Mouse (Mus musculus): ENCODE measurements around the gene Npr1. TPM values are rescaled to one million over a fixed set of nuclear protein-coding genes. Genes with fewer than 3 reads are reported as not detected.

Gene Npr1
- total RNA-seq, 2 experiments from 2014 or later: not detected

Other genes with a start within 250 kb of the Npr1 start
- 91.6 and 102 TPM in 2 replicates for gene Jtb, start 234.3 kb downstream of the Npr1 start, total RNA-seq (2015)
- gene Jtb, start 234.3 kb downstream of the Npr1 start, total RNA-seq (2017): 43.1 and 48.6 TPM in 2 replicates
- gene Creb3l4, start 222.4 kb downstream of the Npr1 start, total RNA-seq (2015): 0.39 TPM in 1 of 2 replicates, not detected in the other
- gene Creb3l4, start 222.4 kb downstream of the Npr1 start, total RNA-seq (2017): not detected in 2 replicates
- gene Slc39a1, start 217.7 kb downstream of the Npr1 start, total RNA-seq (2015): 15.6 and 19.5 TPM in 2 replicates
- gene Slc39a1, start 217.7 kb downstream of the Npr1 start, total RNA-seq (2017): 31.4 and 41.2 TPM in 2 replicates
- gene Crtc2, start 211.7 kb downstream of the Npr1 start, total RNA-seq (2015): 30.9 and 32.5 TPM in 2 replicates
- 10.2 and 18.2 TPM in 2 replicates for gene Crtc2, start 211.7 kb downstream of the Npr1 start, total RNA-seq (2017)
- gene Dennd4b, start 200.7 kb downstream of the Npr1 start, total RNA-seq (2015): 16.5 and 21.9 TPM in 2 replicates
- 8.9 and 10.4 TPM in 2 replicates for gene Dennd4b, start 200.7 kb downstream of the Npr1 start, total RNA-seq (2017)
- 87.0 and 96.0 TPM in 2 replicates for gene Gatad2b, start 172.7 kb downstream of the Npr1 start, total RNA-seq (2015)
- 17.7 and 22.7 TPM in 2 replicates for gene Gatad2b, start 172.7 kb downstream of the Npr1 start, total RNA-seq (2017)
- gene Slc27a3, start 75.9 kb downstream of the Npr1 start, total RNA-seq (2015): 0.17 and 0.32 TPM in 2 replicates
- gene Slc27a3, start 75.9 kb downstream of the Npr1 start, total RNA-seq (2017): 0.27 and 0.83 TPM in 2 replicates
- 17.5 and 20.2 TPM in 2 replicates for gene Ints3, start 32.2 kb downstream of the Npr1 start, total RNA-seq (2015)
- 21.6 and 24.7 TPM in 2 replicates for gene Ints3, start 32.2 kb downstream of the Npr1 start, total RNA-seq (2017)
- gene Ilf2, start 10.3 kb upstream of the Npr1 start, total RNA-seq (2015): 120 and 136 TPM in 2 replicates
- 204 and 227 TPM in 2 replicates for gene Ilf2, start 10.3 kb upstream of the Npr1 start, total RNA-seq (2017)
- gene Snapin, start 25.2 kb upstream of the Npr1 start, total RNA-seq (2015): 41.2 and 42.1 TPM in 2 replicates
- gene Snapin, start 25.2 kb upstream of the Npr1 start, total RNA-seq (2017): 32.3 and 45.0 TPM in 2 replicates
- gene Chtop, start 43.6 kb upstream of the Npr1 start, total RNA-seq (2015): 112 and 119 TPM in 2 replicates
- 96.0 and 114 TPM in 2 replicates for gene Chtop, start 43.6 kb upstream of the Npr1 start, total RNA-seq (2017)
- 123 and 145 TPM in 2 replicates for gene S100a1, start 48.5 kb upstream of the Npr1 start, total RNA-seq (2015)
- 121 and 131 TPM in 2 replicates for gene S100a1, start 48.5 kb upstream of the Npr1 start, total RNA-seq (2017)
- gene S100a13, start 48.6 kb upstream of the Npr1 start, total RNA-seq (2015): 49.3 and 59.5 TPM in 2 replicates
- gene S100a13, start 48.6 kb upstream of the Npr1 start, total RNA-seq (2017): 84.2 and 96.0 TPM in 2 replicates
- gene S100a14, start 61.0 kb upstream of the Npr1 start, total RNA-seq (2015): not detected in 2 replicates
- 0.33 TPM in 1 of 2 replicates, not detected in the other for gene S100a14, start 61.0 kb upstream of the Npr1 start, total RNA-seq (2017)
- 1.0 TPM in 1 of 2 replicates, not detected in the other for gene S100a16, start 71.4 kb upstream of the Npr1 start, total RNA-seq (2015)
- gene S100a16, start 71.4 kb upstream of the Npr1 start, total RNA-seq (2017): not detected in 2 replicates
- not detected in 2 replicates for gene S100a3, start 94.7 kb upstream of the Npr1 start, total RNA-seq (2015)
- gene S100a3, start 94.7 kb upstream of the Npr1 start, total RNA-seq (2017): not detected in 2 replicates
- gene S100a2, start 124.4 kb upstream of the Npr1 start, total RNA-seq (2015): not detected in 2 replicates
- gene S100a2, start 124.4 kb upstream of the Npr1 start, total RNA-seq (2017): not detected in 2 replicates
- not detected in 2 replicates for gene Gm42674, start 136.0 kb upstream of the Npr1 start, total RNA-seq (2015)
- not detected in 2 replicates for gene Gm42674, start 136.0 kb upstream of the Npr1 start, total RNA-seq (2017)
- gene S100a4, start 137.9 kb upstream of the Npr1 start, total RNA-seq (2015): 31.5 and 39.6 TPM in 2 replicates
- 19.4 and 53.6 TPM in 2 replicates for gene S100a4, start 137.9 kb upstream of the Npr1 start, total RNA-seq (2017)
- not detected in 2 replicates for gene S100a5, start 142.7 kb upstream of the Npr1 start, total RNA-seq (2015)
- not detected in 2 replicates for gene S100a5, start 142.7 kb upstream of the Npr1 start, total RNA-seq (2017)
- 31.2 and 57.3 TPM in 2 replicates for gene S100a6, start 147.0 kb upstream of the Npr1 start, total RNA-seq (2015)
- 10.7 and 21.3 TPM in 2 replicates for gene S100a6, start 147.0 kb upstream of the Npr1 start, total RNA-seq (2017)
- gene S100a7a, start 188.2 kb upstream of the Npr1 start, total RNA-seq (2015): not detected in 2 replicates
- not detected in 2 replicates for gene S100a7a, start 188.2 kb upstream of the Npr1 start, total RNA-seq (2017)
- gene S100a8, start 203.1 kb upstream of the Npr1 start, total RNA-seq (2015): 2,361 and 4,241 TPM in 2 replicates
- gene S100a8, start 203.1 kb upstream of the Npr1 start, total RNA-seq (2017): 1,918 and 3,820 TPM in 2 replicates
- gene S100a9, start 229.9 kb upstream of the Npr1 start, total RNA-seq (2015): 2,769 and 4,892 TPM in 2 replicates
- 952 and 2,018 TPM in 2 replicates for gene S100a9, start 229.9 kb upstream of the Npr1 start, total RNA-seq (2017)